Mouse (Mus musculus) granulocyte monocyte progenitor cell, adult 5-6 weeks (primary cell): ENCODE data around the gene Aatf. TPM values are rescaled to one million over a fixed set of nuclear protein-coding genes. Genes with fewer than 3 reads are reported as not detected.
A peak's percentile ranks its signal among the peaks of the same experiment; 100 is the strongest.

Experiments used
- ATAC-seq: replicated peaks from 2 replicates; pipeline ENCODE4 v1.8.0; 2016; ENCODE audit warnings: mild to moderate bottlenecking, moderate TSS enrichment, inconsistent platforms; ENCODE audit not compliant: poor library complexity, severe bottlenecking
- total RNA-seq, 2 experiments: library from RNA; stranded (forward) in 1 of 2; stranded (reverse) in 1 of 2; fragments of 200-712, 200-1000 nt in 1 of 2; fragments of >200 nt in 1 of 2; fragmentation: Nextera tagmentation in 1 of 2; gene quantifications; 2 replicates each; pipeline ENCODE4 v1.2.3; 2014 to 2017

Gene Aatf
- total RNA-seq, 2 experiments from 2014 or later: 40.5 to 71.0 TPM

GRCm38 (mm10) chr11:84522577-84523320 is 9.4 kb upstream of the Aatf start:
- ATAC-seq: peak; percentile 91

- ATAC-seq: no peak
Measured at GRCm38 (mm10) chr11:84521751-84522299, 8.5 kb upstream of the Aatf start.

GRCm38 (mm10) chr11:84521071-84521390 is 7.7 kb upstream of the Aatf start:
- no peak for ATAC-seq

GRCm38 (mm10) chr11:84520269-84521070 is 7.1 kb upstream of the Aatf start:
- no peak for ATAC-seq

- no peak for ATAC-seq
Measured at GRCm38 (mm10) chr11:84519576-84520268, 6.4 kb upstream of the Aatf start.

GRCm38 (mm10) chr11:84519036-84519435 is 5.7 kb upstream of the Aatf start:
- ATAC-seq: no peak

GRCm38 (mm10) chr11:84518261-84518660 is 4.9 kb upstream of the Aatf start:
- no peak for ATAC-seq

GRCm38 (mm10) chr11:84517431-84517830 is 4.1 kb upstream of the Aatf start:
- no peak for ATAC-seq

GRCm38 (mm10) chr11:84516501-84517240 is 3.3 kb upstream of the Aatf start:
- ATAC-seq: no peak

- no peak for ATAC-seq
Measured at GRCm38 (mm10) chr11:84512031-84512430, 1.3 kb downstream of the Aatf start.

- ATAC-seq: no peak
Measured at GRCm38 (mm10) chr11:84504296-84504695, 9.0 kb downstream of the Aatf start.

GRCm38 (mm10) chr11:84497944-84498343 is 15.4 kb downstream of the Aatf start:
- no peak for ATAC-seq

GRCm38 (mm10) chr11:84496901-84497300 is 16.4 kb downstream of the Aatf start:
- ATAC-seq: no peak

- no peak for ATAC-seq
Measured at GRCm38 (mm10) chr11:84495774-84496173, 17.5 kb downstream of the Aatf start.

- no peak for ATAC-seq
Measured at GRCm38 (mm10) chr11:84481661-84482060, 31.7 kb downstream of the Aatf start.

- no peak for ATAC-seq
Measured at GRCm38 (mm10) chr11:84480451-84480850, 32.9 kb downstream of the Aatf start.

- 0 out of 2 replicates have a peak, but pooled peaks have one; percentile 25 for ATAC-seq
Measured at GRCm38 (mm10) chr11:84476641-84477040, 36.7 kb downstream of the Aatf start.

- no peak for ATAC-seq
Measured at GRCm38 (mm10) chr11:84475991-84476390, 37.3 kb downstream of the Aatf start.

- no peak for ATAC-seq
Measured at GRCm38 (mm10) chr11:84473093-84473667, 40.1 kb downstream of the Aatf start.

- ATAC-seq: no peak
Measured at GRCm38 (mm10) chr11:84464571-84464970, 48.8 kb downstream of the Aatf start.
